Mouse (Mus musculus): ENCODE measurements at regions not wholly inside any gene's neighbourhood (a gene's known extent, or its start where the extent isn't known, plus 50 kb on each side); places are given as distances from the start of the nearest gene placed in this dataset.
"Not testable (repeated sequence)": the region's sequence is repeated elsewhere in the genome, so short reads cannot be mapped to it uniquely, and the experiment has no call there.

GRCm38 (mm10) chr10:120284785-120285184, 57.9 kb downstream of the Llph start:
- H3K27ac ChIP-seq (ENCODE audit: control insufficient read depth, insufficient read depth, low read depth, low read length) = no peak overlapping the region
- H3K4me3 ChIP-seq (ENCODE audit: control insufficient read depth, low read depth, low read length) = no peak overlapping the region
- H3K4me1 ChIP-seq (ENCODE audit: control insufficient read depth, insufficient read depth, low read length) = no peaks in the 10 kb centered on the region
- TF ChIP-seq CTCF (IDR thresholded peaks at IDR 0.05; ENCODE audit: control insufficient read depth, insufficient read depth, insufficient replicate concordance, low read depth, low read length) = no peak
- no peak for TF ChIP-seq POLR2A (IDR thresholded peaks at IDR 0.05; ENCODE audit: control insufficient read depth, low read depth, low read length)
- no peaks in the 10 kb centered on the region for H3K36me3 ChIP-seq (ENCODE audit: control insufficient read depth, insufficient read depth, low read length)
- no peaks in the 10 kb centered on the region for H3K27me3 ChIP-seq (ENCODE audit: control insufficient read depth, insufficient read depth, low read length)

GRCm38 (mm10) chr10:120291912-120292311, 65.0 kb downstream of the Llph start:
- Histone ChIP-seq H3K27ac (ENCODE audit: control insufficient read depth, insufficient read depth, low read depth, low read length) (no peak overlapping the region), H3K27me3 (ENCODE audit: control insufficient read depth, insufficient read depth, low read length) (no peaks in the 10 kb centered on the region), H3K4me1 (ENCODE audit: control insufficient read depth, insufficient read depth, low read length) (peaks cover 5% of the 10 kb centered on the region), H3K4me3 (ENCODE audit: control insufficient read depth, low read depth, low read length) (no peak overlapping the region), H3K36me3 (ENCODE audit: control insufficient read depth, insufficient read depth, low read length) (no peaks in the 10 kb centered on the region)
- TF ChIP-seq POLR2A (IDR thresholded peaks at IDR 0.05; ENCODE audit: control insufficient read depth, low read depth, low read length) = no peak
- TF ChIP-seq CTCF (IDR thresholded peaks at IDR 0.05; ENCODE audit: control insufficient read depth, insufficient read depth, insufficient replicate concordance, low read depth, low read length) = no peak

GRCm38 (mm10) chr10:120293381-120293780, 66.5 kb downstream of the Llph start:
- H3K4me3 ChIP-seq (ENCODE audit: control insufficient read depth, low read depth, low read length); H3K27me3 ChIP-seq (ENCODE audit: control insufficient read depth, insufficient read depth, low read length); H3K36me3 ChIP-seq (ENCODE audit: control insufficient read depth, insufficient read depth, low read length); H3K27ac ChIP-seq (ENCODE audit: control insufficient read depth, insufficient read depth, low read depth, low read length); H3K4me1 ChIP-seq (ENCODE audit: control insufficient read depth, insufficient read depth, low read length): not testable (repeated sequence)

GRCm38 (mm10) chr10:120294487-120294886, 67.6 kb downstream of the Llph start:
- Histone ChIP-seq H3K4me1 (ENCODE audit: control insufficient read depth, insufficient read depth, low read length) (peaks cover 5% of the 10 kb centered on the region), H3K36me3 (ENCODE audit: control insufficient read depth, insufficient read depth, low read length) (no peaks in the 10 kb centered on the region), H3K27me3 (ENCODE audit: control insufficient read depth, insufficient read depth, low read length) (no peaks in the 10 kb centered on the region), H3K27ac (ENCODE audit: control insufficient read depth, insufficient read depth, low read depth, low read length) (no peak overlapping the region), H3K4me3 (ENCODE audit: control insufficient read depth, low read depth, low read length) (no peak overlapping the region; the same call in 1 of the 2 replicates)
- no peak for TF ChIP-seq CTCF (IDR thresholded peaks at IDR 0.05; ENCODE audit: control insufficient read depth, insufficient read depth, insufficient replicate concordance, low read depth, low read length)
- TF ChIP-seq POLR2A (IDR thresholded peaks at IDR 0.05; ENCODE audit: control insufficient read depth, low read depth, low read length) = no peak

- Histone ChIP-seq H3K4me1 (ENCODE audit: control insufficient read depth, insufficient read depth, low read length) (peaks cover 5% of the 10 kb centered on the region), H3K27me3 (ENCODE audit: control insufficient read depth, insufficient read depth, low read length) (no peaks in the 10 kb centered on the region), H3K4me3 (ENCODE audit: control insufficient read depth, low read depth, low read length) (peak overlapping the region; percentile 31; the same call in 1 of the 2 replicates), H3K36me3 (ENCODE audit: control insufficient read depth, insufficient read depth, low read length) (no peaks in the 10 kb centered on the region), H3K27ac (ENCODE audit: control insufficient read depth, insufficient read depth, low read depth, low read length) (no peak overlapping the region)
- no peak for TF ChIP-seq POLR2A (IDR thresholded peaks at IDR 0.05; ENCODE audit: control insufficient read depth, low read depth, low read length)
- no peak for TF ChIP-seq CTCF (IDR thresholded peaks at IDR 0.05; ENCODE audit: control insufficient read depth, insufficient read depth, insufficient replicate concordance, low read depth, low read length)
Observed at GRCm38 (mm10) chr10:120297311-120297710, 70.4 kb downstream of the Llph start.

- TF ChIP-seq CTCF (IDR thresholded peaks at IDR 0.05; ENCODE audit: control insufficient read depth, insufficient read depth, insufficient replicate concordance, low read depth, low read length) = no peak
- TF ChIP-seq POLR2A (IDR thresholded peaks at IDR 0.05; ENCODE audit: control insufficient read depth, low read depth, low read length) = no peak
- Histone ChIP-seq H3K27ac (ENCODE audit: control insufficient read depth, insufficient read depth, low read depth, low read length) (no peak overlapping the region), H3K4me1 (ENCODE audit: control insufficient read depth, insufficient read depth, low read length) (peaks cover 5% of the 10 kb centered on the region), H3K36me3 (ENCODE audit: control insufficient read depth, insufficient read depth, low read length) (no peaks in the 10 kb centered on the region), H3K27me3 (ENCODE audit: control insufficient read depth, insufficient read depth, low read length) (no peaks in the 10 kb centered on the region), H3K4me3 (ENCODE audit: control insufficient read depth, low read depth, low read length) (peak overlapping the region; percentile 74)
Observed at GRCm38 (mm10) chr10:120298293-120298927, 71.5 kb downstream of the Llph start.

GRCm38 (mm10) chr10:120306010-120306409, 79.1 kb downstream of the Llph start:
- Histone ChIP-seq H3K36me3 (ENCODE audit: control insufficient read depth, insufficient read depth, low read length) (no peaks in the 10 kb centered on the region), H3K4me3 (ENCODE audit: control insufficient read depth, low read depth, low read length) (no peak overlapping the region), H3K27me3 (ENCODE audit: control insufficient read depth, insufficient read depth, low read length) (no peaks in the 10 kb centered on the region), H3K27ac (ENCODE audit: control insufficient read depth, insufficient read depth, low read depth, low read length) (no peak overlapping the region), H3K4me1 (ENCODE audit: control insufficient read depth, insufficient read depth, low read length) (no peaks in the 10 kb centered on the region)
- no peak for TF ChIP-seq CTCF (IDR thresholded peaks at IDR 0.05; ENCODE audit: control insufficient read depth, insufficient read depth, insufficient replicate concordance, low read depth, low read length)
- TF ChIP-seq POLR2A (IDR thresholded peaks at IDR 0.05; ENCODE audit: control insufficient read depth, low read depth, low read length) = no peak

- Histone ChIP-seq H3K4me3 (ENCODE audit: control insufficient read depth, low read depth, low read length) (no peak overlapping the region), H3K4me1 (ENCODE audit: control insufficient read depth, insufficient read depth, low read length) (no peaks in the 10 kb centered on the region), H3K27me3 (ENCODE audit: control insufficient read depth, insufficient read depth, low read length) (no peaks in the 10 kb centered on the region), H3K36me3 (ENCODE audit: control insufficient read depth, insufficient read depth, low read length) (no peaks in the 10 kb centered on the region), H3K27ac (ENCODE audit: control insufficient read depth, insufficient read depth, low read depth, low read length) (no peak overlapping the region)
- TF ChIP-seq POLR2A (IDR thresholded peaks at IDR 0.05; ENCODE audit: control insufficient read depth, low read depth, low read length) (no peak), CTCF (IDR thresholded peaks at IDR 0.05; ENCODE audit: control insufficient read depth, insufficient read depth, insufficient replicate concordance, low read depth, low read length) (no peak)
Observed at GRCm38 (mm10) chr10:120308681-120309080, 81.8 kb downstream of the Llph start.
